Mouse (Mus musculus): ENCODE measurements at regions not wholly inside any gene's neighbourhood (a gene's known extent, or its start where the extent isn't known, plus 50 kb on each side); places are given as distances from the start of the nearest gene placed in this dataset.
"Not testable (repeated sequence)": the region's sequence is repeated elsewhere in the genome, so short reads cannot be mapped to it uniquely, and the experiment has no call there.

GRCm38 (mm10) chr9:11328900-11329299 is 424.3 kb upstream of the Cntn5 start:
- H3K4me3 ChIP-seq (ENCODE audit: insufficient read depth, low read depth, low read length): no peak overlapping the region
- TF ChIP-seq CTCF (IDR thresholded peaks at IDR 0.05; ENCODE audit: low read depth, low read length): no peak
- no peak for TF ChIP-seq POLR2A (IDR thresholded peaks at IDR 0.05; ENCODE audit: extremely low read depth, insufficient read depth, low read length)
- no peaks in the 10 kb centered on the region for H3K27me3 ChIP-seq (ENCODE audit: control insufficient read depth, insufficient read depth, low read length)
- H3K4me1 ChIP-seq (ENCODE audit: control insufficient read depth, insufficient read depth, low read length): no peaks in the 10 kb centered on the region
- H3K36me3 ChIP-seq (ENCODE audit: control insufficient read depth, insufficient read depth, low read length): no peaks in the 10 kb centered on the region
- WGBS: 79% methylated on average over 4 of the region's 4 CpGs
- H3K79me2 ChIP-seq (ENCODE audit: control insufficient read depth, insufficient read depth, low read length): no peaks in the 10 kb centered on the region
- H3K27ac ChIP-seq (replicated peaks; ENCODE audit: insufficient read depth, low read depth, low read length): no peak overlapping the region
- no peak overlapping the region for H3K9ac ChIP-seq (ENCODE audit: low read depth, low read length)
- no peak for DNase-seq (ENCODE audit: extremely low read depth, low read depth, low spot score)

- Histone ChIP-seq H3K4me3 (ENCODE audit: insufficient read depth, low read depth, low read length) (no peak overlapping the region), H3K36me3 (ENCODE audit: control insufficient read depth, insufficient read depth, low read length) (no peaks in the 10 kb centered on the region), H3K79me2 (ENCODE audit: control insufficient read depth, insufficient read depth, low read length) (no peaks in the 10 kb centered on the region), H3K27me3 (ENCODE audit: control insufficient read depth, insufficient read depth, low read length) (no peaks in the 10 kb centered on the region), H3K9ac (ENCODE audit: low read depth, low read length) (no peak overlapping the region), H3K4me1 (ENCODE audit: control insufficient read depth, insufficient read depth, low read length) (no peaks in the 10 kb centered on the region), H3K27ac (replicated peaks; ENCODE audit: insufficient read depth, low read depth, low read length) (no peak overlapping the region)
- TF ChIP-seq POLR2A (IDR thresholded peaks at IDR 0.05; ENCODE audit: extremely low read depth, insufficient read depth, low read length) (no peak), CTCF (IDR thresholded peaks at IDR 0.05; ENCODE audit: low read depth, low read length) (no peak)
- WGBS: 80% methylated on average over 1 of the region's 1 CpGs
- peak; percentile 91 for DNase-seq (ENCODE audit: extremely low read depth, low read depth, low spot score)
These were observed 412.6 kb upstream of the Cntn5 start for GRCm38 (mm10) chr9:11317221-11317620.

- not testable (repeated sequence) for H3K27me3 ChIP-seq (ENCODE audit: control insufficient read depth, insufficient read depth, low read length); H3K79me2 ChIP-seq (ENCODE audit: control insufficient read depth, insufficient read depth, low read length); H3K36me3 ChIP-seq (ENCODE audit: control insufficient read depth, insufficient read depth, low read length); H3K4me1 ChIP-seq (ENCODE audit: control insufficient read depth, insufficient read depth, low read length); H3K27ac ChIP-seq (replicated peaks; ENCODE audit: insufficient read depth, low read depth, low read length); H3K9ac ChIP-seq (ENCODE audit: low read depth, low read length); DNase-seq (ENCODE audit: extremely low read depth, low read depth, low spot score); H3K4me3 ChIP-seq (ENCODE audit: insufficient read depth, low read depth, low read length)
- WGBS: 93% methylated on average over 17 of the region's 17 CpGs
These were observed 392.5 kb upstream of the Cntn5 start for GRCm38 (mm10) chr9:11297116-11297515.

- Histone ChIP-seq H3K36me3 (ENCODE audit: control insufficient read depth, insufficient read depth, low read length) (no peaks in the 10 kb centered on the region), H3K79me2 (ENCODE audit: control insufficient read depth, insufficient read depth, low read length) (no peaks in the 10 kb centered on the region), H3K9ac (ENCODE audit: low read depth, low read length) (no peak overlapping the region), H3K4me1 (ENCODE audit: control insufficient read depth, insufficient read depth, low read length) (no peaks in the 10 kb centered on the region), H3K27ac (replicated peaks; ENCODE audit: insufficient read depth, low read depth, low read length) (no peak overlapping the region), H3K4me3 (ENCODE audit: insufficient read depth, low read depth, low read length) (no peak overlapping the region), H3K27me3 (ENCODE audit: control insufficient read depth, insufficient read depth, low read length) (no peaks in the 10 kb centered on the region)
- no peak for DNase-seq (ENCODE audit: extremely low read depth, low read depth, low spot score)
- WGBS: 65% methylated on average over 4 of the region's 4 CpGs
- TF ChIP-seq POLR2A (IDR thresholded peaks at IDR 0.05; ENCODE audit: extremely low read depth, insufficient read depth, low read length) (no peak), CTCF (IDR thresholded peaks at IDR 0.05; ENCODE audit: low read depth, low read length) (no peak)
These were observed 380.6 kb upstream of the Cntn5 start for GRCm38 (mm10) chr9:11285135-11285534.

- Histone ChIP-seq H3K4me3 (ENCODE audit: insufficient read depth, low read depth, low read length) (no peak overlapping the region), H3K27ac (replicated peaks; ENCODE audit: insufficient read depth, low read depth, low read length) (no peak overlapping the region), H3K36me3 (ENCODE audit: control insufficient read depth, insufficient read depth, low read length) (no peaks in the 10 kb centered on the region), H3K9ac (ENCODE audit: low read depth, low read length) (no peak overlapping the region), H3K27me3 (ENCODE audit: control insufficient read depth, insufficient read depth, low read length) (no peaks in the 10 kb centered on the region), H3K4me1 (ENCODE audit: control insufficient read depth, insufficient read depth, low read length) (no peaks in the 10 kb centered on the region), H3K79me2 (ENCODE audit: control insufficient read depth, insufficient read depth, low read length) (no peaks in the 10 kb centered on the region)
- TF ChIP-seq POLR2A (IDR thresholded peaks at IDR 0.05; ENCODE audit: extremely low read depth, insufficient read depth, low read length): no peak
- no peak for TF ChIP-seq CTCF (IDR thresholded peaks at IDR 0.05; ENCODE audit: low read depth, low read length)
- no peak for DNase-seq (ENCODE audit: extremely low read depth, low read depth, low spot score)
- WGBS: 53% methylated on average over 1 of the region's 1 CpGs
These were observed 380.0 kb upstream of the Cntn5 start for GRCm38 (mm10) chr9:11284549-11284948.

GRCm38 (mm10) chr9:11279409-11280127 is 375.0 kb upstream of the Cntn5 start:
- H3K4me1 ChIP-seq (ENCODE audit: control insufficient read depth, insufficient read depth, low read length): no peaks in the 10 kb centered on the region
- TF ChIP-seq CTCF (IDR thresholded peaks at IDR 0.05; ENCODE audit: low read depth, low read length): no peak
- TF ChIP-seq POLR2A (IDR thresholded peaks at IDR 0.05; ENCODE audit: extremely low read depth, insufficient read depth, low read length): no peak
- WGBS: 74% methylated on average over 5 of the region's 5 CpGs

More at GRCm38 (mm10) chr9:11279409-11280127, 375.0 kb upstream of the Cntn5 start:
- no peak for DNase-seq (ENCODE audit: extremely low read depth, low read depth, low spot score)
- no peaks in the 10 kb centered on the region for H3K79me2 ChIP-seq (ENCODE audit: control insufficient read depth, insufficient read depth, low read length)
- H3K9ac ChIP-seq (ENCODE audit: low read depth, low read length): no peak overlapping the region
- no peaks in the 10 kb centered on the region for H3K36me3 ChIP-seq (ENCODE audit: control insufficient read depth, insufficient read depth, low read length)
- no peak overlapping the region for H3K4me3 ChIP-seq (ENCODE audit: insufficient read depth, low read depth, low read length)
- H3K27ac ChIP-seq (replicated peaks; ENCODE audit: insufficient read depth, low read depth, low read length): no peak overlapping the region
- H3K27me3 ChIP-seq (ENCODE audit: control insufficient read depth, insufficient read depth, low read length): no peaks in the 10 kb centered on the region
